Mouse (Mus musculus) mesoderm, embryonic 11.5 days (tissue): ENCODE results near the gene Ilf3.

Experiments
- DNase-seq: peaks from one replicate; pipeline ENCODE4 v3.0.0-alpha.2; 2012; ENCODE audit warnings: low read depth, low spot score

Ilf3 gene

DNA sequence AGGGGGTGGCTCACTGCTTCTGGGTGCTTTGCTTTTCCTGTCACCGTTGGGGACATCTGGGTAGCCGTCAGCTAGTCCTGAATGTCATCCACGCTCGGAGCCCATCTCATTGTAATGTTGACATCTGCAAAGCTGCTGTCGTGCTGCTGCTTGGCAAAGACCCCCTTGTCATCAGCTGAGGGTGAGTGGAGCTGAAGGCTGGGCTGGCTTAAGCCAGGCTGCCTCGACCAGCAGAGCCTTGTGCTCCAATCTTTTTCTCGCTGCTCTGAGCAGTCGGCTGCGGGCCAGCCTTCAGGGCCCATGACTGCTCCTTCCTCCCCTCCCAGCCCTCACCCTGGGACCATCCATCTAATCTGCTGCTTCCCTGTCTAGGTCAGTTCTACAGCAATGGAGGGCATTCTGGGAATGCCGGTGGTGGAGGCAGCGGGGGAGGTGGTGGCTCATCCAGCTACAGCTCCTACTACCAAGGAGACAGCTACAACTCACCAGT, 35.1 kb downstream of the Ilf3 start:
- no peak for DNase-seq

DNA sequence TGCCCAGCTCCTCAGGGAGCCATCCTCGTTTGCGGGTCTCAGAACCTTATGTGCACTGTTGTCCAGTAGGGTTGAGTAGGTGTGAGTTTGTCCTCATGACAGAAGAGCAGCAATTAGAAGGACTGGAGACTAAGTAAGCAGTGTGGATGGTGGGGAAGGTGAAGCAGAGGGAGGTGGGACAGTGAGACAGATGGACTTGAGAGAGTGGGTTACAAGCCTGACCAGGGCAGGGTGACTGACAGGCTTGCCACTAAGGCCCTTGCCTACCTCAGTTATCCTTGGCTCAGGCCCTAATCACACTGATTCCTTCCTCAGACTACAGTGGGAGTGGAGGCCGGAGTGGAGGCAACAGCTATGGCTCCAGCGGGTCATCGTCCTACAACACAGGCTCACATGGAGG, 36.1 kb downstream of the Ilf3 start:
- DNase-seq, result no peak

DNA sequence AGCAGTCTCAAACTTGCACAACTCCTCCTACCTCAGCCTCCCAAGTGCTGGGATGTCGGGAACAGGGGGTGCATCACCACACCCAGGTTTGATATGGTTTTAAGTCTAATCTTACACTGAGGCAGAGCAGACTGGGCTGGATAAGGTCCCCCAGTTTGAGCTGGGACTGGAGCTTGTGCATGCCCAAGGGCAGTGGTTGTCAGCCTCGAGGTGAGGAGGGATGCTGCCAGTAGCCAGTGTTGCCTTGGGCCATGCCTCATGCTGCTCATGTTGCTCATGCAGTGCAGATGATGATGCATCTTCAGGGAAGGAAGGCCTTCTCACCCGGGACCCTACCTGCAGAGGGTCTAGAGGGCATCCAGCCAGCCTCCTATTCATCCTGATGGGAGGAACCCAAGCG, 37.9 kb downstream of the Ilf3 start:
- no peak for DNase-seq

GRCm38 (mm10) chr9:21407951-21408350, 40.3 kb downstream of the Ilf3 start:
- DNase-seq, result peak; percentile 30

GRCm38 (mm10) chr9:21408624-21409023, 41.0 kb downstream of the Ilf3 start:
- no peak for DNase-seq

DNA sequence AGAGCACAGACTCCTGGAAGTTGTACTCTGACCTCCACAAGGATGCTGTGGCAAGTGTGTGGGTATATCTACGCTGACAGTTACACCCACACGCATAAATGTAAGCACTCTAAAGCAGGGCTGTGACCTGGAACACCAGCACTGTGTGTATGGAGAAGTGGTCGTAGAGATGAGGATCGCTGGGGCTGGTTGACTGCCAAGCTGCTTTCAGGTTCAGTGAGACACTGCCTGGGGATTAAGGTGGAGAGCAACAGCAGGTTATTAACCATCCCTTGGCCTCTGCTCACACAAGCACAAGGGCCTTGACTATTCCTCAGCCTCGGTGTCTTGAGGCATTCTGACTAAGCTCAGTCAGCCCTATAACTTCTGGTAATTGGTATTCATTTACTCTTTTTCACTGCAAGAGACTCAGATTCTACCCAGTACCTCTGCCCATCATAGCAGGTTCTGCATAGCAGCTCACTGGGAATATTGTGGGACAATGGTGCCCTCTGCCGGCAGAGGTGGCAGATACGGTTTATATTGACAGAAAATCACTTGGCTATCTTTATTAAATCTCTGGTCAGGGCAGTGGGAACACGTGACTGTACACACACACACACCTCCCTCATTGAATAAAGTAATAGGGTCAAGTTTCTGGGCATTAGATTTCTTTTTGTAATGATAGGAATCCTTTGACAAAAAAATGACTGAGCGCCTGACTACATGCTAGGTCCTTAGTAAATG, 42.1 kb downstream of the Ilf3 start:
- peak; percentile 87 for DNase-seq

DNA sequence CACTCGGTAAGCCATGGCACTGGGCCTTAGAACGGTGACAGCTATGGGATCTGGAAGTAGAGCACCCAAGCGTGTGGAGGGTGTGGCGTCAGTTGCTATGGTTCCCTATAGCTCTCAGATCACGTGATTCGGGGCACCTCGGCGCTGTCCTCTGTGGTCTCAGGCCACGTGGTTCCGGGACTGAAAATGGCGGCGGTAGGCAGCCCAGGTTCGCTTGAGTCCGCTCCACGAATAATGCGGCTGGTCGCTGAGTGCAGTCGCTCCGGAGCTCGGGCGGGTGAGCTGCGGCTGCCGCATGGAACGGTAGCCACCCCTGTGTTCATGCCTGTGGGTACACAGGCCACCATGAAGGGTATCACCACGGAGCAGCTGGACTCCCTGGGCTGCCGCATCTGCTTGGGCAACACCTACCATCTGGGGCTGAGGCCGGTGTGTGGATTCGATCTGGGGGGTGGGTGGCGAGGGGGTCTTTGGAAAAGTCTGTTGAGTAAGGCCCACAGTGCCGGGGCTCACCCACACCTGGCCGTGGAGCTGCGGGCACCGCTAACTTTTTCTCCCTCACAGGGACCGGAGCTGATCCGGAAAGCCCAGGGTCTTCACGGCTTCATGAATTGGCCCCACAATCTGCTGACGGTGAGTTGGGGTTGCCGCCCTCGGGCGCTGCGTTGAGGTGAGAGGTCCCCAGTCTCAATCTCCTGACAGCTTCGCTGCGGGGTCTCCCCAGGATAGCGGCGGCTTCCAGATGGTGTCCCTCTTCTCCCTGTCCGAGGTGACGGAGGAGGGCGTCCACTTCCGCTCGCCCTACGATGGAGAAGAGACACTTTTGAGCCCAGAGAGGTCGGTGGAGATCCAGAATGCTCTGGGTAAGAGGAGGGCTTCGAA, 44.2 kb downstream of the Ilf3 start, which contains the start of gene Qtrt1:
Qtrt1 (plus strand) TSS at position 169 of the 882 bp plus-strand sequence.
- DNase-seq, result peak; percentile 92

GRCm38 (mm10) chr9:21417866-21418265, 50.2 kb downstream of the Ilf3 start:
- DNase-seq, result no peak

DNA sequence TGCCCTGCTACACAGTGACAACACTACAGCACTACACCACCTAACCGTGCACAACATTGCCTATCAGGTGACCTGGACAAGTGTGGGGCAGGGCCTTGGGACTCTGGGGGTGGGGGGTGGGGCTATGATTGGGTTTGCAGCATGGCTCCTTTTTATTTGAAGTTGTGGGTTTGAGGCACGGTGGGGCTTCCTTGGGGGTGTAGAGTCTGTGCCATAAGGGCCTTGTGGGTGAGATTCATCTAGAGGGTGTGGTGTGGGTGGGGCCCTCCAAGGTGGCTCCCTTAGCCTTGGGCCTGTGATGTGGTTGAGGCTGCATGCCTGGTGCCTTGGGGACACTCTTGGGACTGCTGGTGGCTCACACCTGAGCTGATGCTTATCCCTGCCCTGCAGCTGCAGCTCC, 52.0 kb downstream of the Ilf3 start:
- no peak for DNase-seq

DNA sequence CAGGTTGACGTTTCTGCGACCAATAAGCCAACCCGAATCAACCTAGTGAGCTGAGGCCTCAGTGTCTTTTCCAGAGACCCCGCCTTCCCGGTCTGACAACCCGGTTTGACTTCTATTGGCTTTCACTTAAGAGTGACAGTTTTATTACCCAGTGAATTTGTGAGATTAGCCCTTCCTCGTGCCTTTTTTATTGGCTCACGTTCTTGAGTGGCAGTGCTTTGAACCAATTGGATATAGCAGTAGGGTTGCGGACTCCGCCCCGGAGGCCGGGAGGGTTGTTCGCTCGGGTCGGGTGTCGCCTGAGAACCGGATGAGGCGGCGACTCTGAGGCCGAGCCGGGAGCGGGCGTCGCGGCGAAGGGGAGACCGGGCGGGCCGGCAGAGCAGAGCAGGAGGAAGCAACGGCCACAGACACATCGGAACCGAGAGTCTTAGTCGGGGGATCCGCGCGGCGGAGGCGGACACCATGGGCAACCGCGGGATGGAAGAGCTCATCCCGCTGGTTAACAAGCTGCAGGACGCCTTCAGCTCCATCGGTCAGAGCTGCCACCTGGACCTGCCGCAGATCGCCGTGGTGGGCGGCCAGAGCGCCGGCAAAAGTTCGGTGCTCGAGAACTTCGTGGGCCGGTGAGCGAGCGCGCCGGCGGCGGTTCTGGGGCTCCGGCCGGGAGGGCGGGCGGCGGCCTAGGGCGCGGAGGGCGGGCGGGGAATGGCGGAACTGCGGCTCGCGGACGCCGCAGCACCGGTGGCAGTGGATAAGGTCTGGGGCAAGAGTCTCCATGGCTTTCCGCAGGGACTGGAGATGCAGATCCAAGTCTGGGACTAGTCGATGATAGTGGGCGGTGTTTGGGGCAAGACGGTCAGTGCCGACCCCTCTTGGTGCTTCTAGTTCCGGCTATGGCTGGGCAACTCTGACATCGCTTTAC, 57.2 kb downstream of the Ilf3 start, which contains the start of gene Dnm2:
Dnm2 (plus strand) TSS at position 278 of the 925 bp plus-strand sequence.
- peak; percentile 99 for DNase-seq

DNA sequence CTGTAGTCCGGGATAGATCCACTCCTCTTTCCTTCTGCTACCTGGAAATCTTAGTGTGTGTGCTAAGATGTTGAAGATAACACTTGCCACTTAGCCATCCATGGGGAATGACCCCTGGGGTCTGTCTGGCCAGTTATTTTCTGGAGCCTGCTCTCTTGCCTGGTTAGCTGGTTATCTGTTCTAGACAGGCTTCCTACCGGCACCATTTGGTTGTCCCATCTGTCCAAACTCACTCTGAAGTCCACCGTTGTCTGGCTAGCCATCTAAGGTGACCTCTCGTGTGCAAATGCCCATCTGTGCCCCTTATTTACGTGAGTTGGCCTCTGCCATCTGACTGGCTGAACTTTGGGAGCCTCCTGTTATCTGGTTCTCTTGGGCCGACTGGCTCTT, 57.9 kb downstream of the Ilf3 start:
- DNase-seq, result no peak

- no peak for DNase-seq
Observed at GRCm38 (mm10) chr9:21426013-21426412, 58.3 kb downstream of the Ilf3 start.

GRCm38 (mm10) chr9:21426525-21426924, 58.9 kb downstream of the Ilf3 start:
- no peak for DNase-seq

- no peak for DNase-seq
Observed at GRCm38 (mm10) chr9:21427773-21428172, 60.1 kb downstream of the Ilf3 start.

- DNase-seq, result no peak
Observed at GRCm38 (mm10) chr9:21428178-21428577, 60.5 kb downstream of the Ilf3 start.

DNA sequence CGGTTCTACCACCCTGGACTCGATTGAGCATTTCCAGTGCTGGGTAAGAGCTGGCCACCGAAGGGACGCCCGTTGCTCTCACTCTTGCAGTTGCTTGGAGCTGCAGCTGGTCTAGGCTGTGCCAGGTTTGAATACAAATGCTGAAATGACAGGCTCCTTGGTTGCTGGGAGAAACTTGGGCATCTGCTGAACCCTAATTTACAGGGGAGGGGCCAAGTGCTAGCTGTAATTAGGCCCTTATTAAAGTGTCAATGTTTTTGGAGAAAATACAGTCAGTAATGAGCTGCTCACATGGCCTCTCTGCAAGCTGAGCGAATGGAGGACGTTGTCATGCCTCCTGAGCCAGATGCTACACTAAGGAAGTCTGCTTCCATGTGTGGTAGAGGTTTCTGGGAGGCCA, 63.1 kb downstream of the Ilf3 start:
- DNase-seq, result no peak

- DNase-seq, result no peak
Observed at GRCm38 (mm10) chr9:21432066-21432465, 64.4 kb downstream of the Ilf3 start.

GRCm38 (mm10) chr9:21433766-21434165, 66.1 kb downstream of the Ilf3 start:
- no peak for DNase-seq

- no peak for DNase-seq
Observed at GRCm38 (mm10) chr9:21434410-21434809, 66.7 kb downstream of the Ilf3 start.

DNA sequence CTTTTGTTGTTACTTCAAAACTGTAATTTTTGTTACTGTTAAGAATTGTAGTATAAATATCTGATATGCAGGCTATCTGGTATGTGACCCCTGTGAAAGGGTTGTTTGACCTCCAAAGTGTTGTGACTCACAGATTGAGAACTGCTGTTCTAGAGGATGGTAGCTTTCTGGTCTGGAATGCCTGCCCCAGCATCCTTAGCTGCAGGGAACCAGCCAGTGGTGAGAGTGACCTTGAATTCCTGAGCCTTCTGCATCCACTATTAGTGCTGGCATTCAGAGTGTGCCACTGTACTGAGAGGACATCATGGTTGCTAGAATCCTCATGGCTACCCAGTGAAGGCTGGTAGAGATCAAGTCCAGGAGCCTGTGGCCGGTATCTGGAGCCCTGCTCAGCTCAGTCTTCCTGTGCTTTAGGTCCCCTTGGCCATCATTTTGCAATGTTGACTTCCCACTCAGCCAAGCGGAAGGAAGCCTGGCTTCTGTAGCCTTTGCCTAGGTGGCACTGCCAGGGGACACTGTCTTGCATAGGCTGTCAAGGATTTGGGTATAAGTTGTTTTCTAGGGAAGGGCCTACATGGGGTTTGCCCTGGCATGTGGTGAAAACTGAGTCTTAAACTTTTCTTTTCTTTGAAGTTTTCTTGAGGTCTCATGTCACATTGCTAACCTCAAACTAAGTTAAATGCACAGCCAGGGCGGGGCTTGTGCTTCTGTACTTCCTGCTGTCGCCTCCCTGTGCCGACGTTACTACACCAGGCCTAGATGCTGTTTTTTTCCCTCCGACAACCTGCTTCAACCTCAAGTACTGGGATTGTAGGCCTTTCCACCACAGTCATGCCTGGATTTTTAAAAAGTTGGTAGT, 68.3 kb downstream of the Ilf3 start:
- no peak for DNase-seq

GRCm38 (mm10) chr9:21437577-21437976, 69.9 kb downstream of the Ilf3 start:
- no peak for DNase-seq
